Mouse (Mus musculus) forelimb bud, embryonic 11.5 days (tissue): Measurements from ENCODE around the gene Mrps18a.

ENCODE experiments used
- DNase-seq: peaks from one replicate; pipeline ENCODE4 v3.0.0-alpha.2; 2012; ENCODE audit warnings: low read depth, low spot score

Mrps18a gene

GRCm38 (mm10) chr17:46110402-46111289 lies at the start of gene Mrps18a:
Gene Mrps18a (plus strand): TSS chr17:46110986.
- DNase-seq = peak; percentile 77

DNA sequence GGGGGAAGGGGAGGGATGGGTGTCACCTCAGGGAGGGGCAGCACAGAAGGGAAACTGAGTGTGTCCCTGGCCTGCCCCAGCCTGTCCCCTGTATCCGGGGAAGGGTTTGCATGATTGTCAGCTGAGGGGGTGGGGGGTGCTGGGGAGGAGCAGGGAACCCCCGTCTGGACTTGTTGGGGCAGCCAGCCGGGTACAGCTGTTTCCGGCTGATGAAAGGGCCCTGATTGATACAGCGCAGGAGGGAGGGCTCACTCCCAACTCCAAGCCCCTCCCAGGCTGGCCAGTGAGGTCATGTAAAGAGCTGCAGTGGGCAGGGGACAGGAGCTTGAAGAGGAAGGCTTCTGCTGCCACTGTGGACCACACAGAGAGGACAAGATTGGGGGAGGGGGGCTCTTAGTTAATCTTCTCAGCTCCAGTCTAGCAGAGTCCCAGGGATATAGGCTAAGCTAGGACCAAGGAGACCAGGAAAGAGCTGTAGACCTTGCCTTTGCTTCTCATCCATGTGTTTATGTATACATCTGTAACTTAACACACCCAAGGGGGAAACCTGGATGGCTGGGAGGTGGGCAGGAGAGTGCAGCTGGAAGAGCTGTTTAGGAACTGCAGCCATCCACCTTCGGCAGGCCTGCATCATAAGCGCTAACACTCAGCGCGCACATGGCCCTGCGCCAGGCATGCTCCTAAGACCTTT lies 47.4 kb upstream of the Mrps18a start:
- DNase-seq = peak; percentile 57

DNA sequence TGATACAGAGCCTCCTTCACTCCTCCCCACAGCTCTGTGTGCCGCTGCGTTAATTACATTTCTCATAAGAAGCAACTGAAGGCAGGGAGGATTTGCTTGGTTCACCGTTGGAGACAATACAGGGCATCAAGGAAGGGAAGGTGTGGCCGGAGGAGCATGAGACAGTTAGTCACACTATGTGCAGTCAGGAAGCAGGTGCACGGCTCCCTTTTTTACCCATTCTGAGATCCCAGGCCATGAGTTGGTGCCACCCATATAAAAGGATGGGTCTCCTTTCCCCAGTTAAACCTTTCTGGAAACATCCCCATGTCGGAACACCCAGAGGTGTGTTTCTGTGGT lies 46.8 kb upstream of the Mrps18a start:
- no peak for DNase-seq

DNA sequence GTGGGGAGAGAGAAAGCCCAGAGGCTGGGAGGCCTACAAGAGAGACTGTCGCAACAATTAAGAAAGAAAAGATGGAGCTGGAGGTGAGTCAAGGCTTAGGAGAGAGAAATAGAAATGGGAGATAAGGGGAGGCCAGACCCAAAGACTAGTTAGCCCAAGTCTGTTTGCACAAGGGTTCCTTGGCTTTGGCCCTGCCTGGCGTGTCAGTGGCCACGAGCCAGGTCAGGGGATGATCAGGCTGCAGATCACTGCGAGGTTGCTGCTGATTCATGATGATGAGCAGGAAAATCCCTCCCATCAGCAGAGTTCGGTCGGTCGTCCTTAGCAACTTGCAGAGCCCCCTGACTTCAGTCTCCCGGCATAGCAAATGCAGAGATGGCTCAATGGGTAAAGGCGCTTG lies 40.7 kb upstream of the Mrps18a start:
- DNase-seq = no peak

DNA sequence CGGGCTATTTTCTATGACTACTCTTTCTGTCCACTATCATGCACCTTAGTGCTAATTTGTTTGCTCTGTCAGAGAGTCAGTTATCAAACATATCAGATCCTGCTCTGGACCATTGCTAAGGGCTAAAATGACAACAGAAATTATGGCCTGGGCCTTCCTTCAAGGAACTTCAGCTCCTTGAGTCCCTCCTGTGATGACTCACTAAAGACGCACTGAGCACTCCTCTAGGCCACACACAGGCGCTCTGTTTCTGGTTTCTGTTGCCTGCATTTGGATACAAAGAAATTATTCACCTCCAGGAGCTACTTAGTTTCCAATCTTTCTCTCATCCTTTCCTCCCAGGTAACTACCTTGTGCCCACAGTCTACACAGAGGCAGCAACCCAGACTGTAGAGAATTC lies 39.3 kb upstream of the Mrps18a start:
- DNase-seq = no peak

- DNase-seq = peak; percentile 79
Measured at GRCm38 (mm10) chr17:46073730-46074301, 37.0 kb upstream of the Mrps18a start.

DNA sequence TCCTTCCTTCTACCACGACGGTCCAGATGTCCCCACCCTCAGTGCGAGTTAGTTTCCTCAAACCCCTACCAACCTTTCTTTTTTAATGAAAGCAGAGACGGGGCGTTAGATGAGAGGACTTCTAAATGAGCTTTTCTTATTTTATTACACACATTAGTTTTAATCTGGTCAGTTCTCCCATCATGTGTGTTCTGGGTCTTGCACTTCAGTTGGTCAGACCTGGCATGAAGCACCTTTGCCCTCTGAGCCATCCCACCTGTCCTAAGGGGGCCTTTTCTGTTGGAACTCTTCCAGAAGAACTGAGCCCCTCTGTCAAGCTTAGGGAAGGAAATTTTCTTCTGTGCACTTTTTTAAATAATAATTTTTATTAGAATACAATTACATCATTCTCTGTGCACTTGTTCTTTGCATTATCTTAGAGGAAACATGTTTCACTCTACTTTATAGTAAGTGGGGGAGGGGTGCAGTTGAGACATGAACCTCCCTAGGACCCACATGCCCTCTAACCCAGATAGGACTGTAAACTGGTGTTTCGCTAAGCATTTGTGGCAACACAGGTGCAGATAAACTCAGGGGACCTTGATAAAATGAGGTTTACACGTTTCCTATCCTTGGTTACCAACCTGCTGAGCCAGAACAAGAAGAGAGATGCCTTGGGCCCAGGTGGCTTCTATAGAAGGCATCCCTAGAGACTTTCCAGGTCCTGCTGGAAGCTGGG lies 36.2 kb upstream of the Mrps18a start:
- DNase-seq = no peak

DNA sequence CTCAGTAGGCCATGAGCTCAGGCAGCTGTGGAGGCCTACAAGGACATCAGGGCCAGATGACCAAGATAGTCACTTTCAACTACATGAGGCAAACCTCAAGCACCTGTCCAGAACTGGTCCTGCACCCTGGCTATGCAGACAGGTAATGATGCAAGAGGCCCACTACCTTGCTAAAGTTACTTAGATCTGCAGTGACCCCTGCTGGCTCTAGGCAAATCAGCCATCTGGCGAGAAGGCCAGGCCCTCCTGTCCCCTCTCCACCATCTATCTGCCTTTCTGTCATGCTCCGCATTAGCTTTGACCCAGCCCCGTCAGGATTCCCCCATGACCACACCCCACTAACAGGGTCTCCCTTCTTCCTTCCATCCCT lies 35.7 kb upstream of the Mrps18a start:
- peak; percentile 29 for DNase-seq

DNA sequence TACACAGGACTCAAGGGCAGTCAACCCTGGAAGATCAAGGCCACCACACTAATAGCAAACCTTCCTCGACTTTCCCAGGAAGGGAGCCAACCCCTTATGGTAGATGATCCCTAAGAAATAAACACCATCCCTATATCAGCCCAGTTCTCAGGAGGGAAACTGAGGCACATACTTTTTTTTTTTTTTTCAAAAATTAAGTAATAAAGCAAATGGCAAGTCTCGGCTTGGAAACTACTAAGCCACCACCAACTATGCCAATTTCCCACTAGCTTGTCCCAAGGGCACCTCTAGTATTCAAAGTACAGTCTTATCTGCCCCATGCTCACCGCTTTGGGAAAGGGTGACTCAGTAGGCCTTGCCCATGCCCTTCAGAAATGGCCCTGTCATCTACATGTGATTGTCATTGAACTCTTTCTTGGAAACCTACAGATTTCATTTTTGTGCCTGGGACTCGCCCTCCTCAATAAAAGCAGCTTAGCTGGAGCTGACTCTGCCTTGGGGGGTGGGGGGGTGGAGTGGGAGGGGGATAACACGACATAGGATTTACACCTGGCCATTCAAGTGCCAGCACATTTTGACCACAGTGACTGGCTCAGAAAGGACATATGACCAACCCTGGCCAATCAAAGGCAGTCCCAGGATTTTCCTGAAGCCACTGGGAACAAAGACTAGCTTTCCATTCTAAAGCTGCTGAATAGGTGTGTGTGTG lies 35.1 kb upstream of the Mrps18a start:
- DNase-seq = no peak

DNA sequence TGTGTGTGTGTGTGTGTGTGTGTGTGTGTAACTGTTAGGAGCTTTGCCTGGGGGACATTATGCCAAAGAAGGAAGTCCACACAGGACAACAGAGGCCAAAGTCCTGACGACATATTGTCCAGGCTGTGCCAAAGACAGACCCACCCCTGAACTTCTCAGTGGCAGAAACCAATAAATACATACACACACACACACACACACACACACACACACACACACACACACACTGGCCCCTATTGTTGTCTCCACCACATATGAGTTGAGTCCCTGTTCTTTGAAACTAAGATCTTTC lies 34.6 kb upstream of the Mrps18a start:
- no peak for DNase-seq

GRCm38 (mm10) chr17:46077921-46078534 lies 32.8 kb upstream of the Mrps18a start:
- no peak for DNase-seq

DNA sequence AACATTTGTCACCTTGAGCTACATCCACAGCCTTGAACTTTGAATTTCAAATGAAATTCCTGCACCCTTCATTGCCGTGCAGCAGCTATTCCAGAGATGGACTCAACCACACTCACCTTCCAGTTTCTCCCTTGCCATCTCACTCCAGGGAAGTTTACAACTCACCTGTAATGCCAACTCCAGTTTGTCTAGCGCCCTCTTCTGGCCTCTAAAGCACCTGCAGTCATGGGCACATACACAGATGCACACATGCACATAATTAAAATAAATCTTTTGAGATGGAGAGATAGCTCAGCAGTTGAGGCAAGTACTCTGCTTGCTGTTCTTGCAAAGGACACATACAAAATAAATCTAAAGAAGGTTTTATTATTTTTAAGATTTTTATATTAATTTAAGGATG lies 31.7 kb upstream of the Mrps18a start:
- no peak for DNase-seq

GRCm38 (mm10) chr17:46080388-46080787 lies 30.4 kb upstream of the Mrps18a start:
- no peak for DNase-seq

- DNase-seq = no peak
Measured at GRCm38 (mm10) chr17:46081042-46081441, 29.7 kb upstream of the Mrps18a start.

DNA sequence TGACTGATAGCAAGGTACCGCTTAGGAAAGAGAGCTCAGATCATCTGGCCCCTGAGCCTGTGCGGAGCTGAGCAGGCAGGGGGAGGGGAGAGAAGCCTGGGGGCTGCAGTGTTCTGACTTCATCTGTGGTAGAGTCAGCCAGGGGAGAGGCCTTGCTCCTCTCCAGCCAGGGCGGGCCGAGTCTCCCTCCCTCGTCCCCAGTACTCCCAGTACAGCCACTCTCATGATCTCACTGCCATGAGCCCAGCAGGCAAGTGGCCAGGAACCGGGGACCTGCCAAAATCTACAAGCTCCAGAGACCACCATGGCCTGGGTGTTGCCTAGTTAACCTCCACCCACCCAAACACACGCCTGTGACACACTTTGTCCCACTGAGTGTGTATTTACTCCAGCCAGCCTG lies 29.1 kb upstream of the Mrps18a start:
- no peak for DNase-seq

DNA sequence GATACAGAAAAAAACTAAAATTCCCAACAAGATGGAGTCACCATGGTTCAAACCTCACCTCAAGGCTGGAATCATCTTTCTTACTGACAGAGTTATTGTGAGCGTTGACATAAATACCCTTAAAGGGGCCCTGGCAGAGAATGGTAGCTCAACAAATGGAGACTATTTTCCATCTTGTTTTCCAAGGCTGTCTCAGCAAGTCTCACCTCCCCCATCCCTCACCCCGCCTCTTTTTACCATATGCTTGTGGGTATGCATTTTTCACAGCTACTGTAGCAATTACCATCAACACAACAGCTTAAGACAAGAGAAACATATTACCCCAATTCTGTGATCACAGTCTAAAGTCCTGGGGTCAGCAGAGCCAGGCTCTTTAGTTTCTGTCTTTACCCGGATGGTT lies 27.4 kb upstream of the Mrps18a start:
- no peak for DNase-seq

DNA sequence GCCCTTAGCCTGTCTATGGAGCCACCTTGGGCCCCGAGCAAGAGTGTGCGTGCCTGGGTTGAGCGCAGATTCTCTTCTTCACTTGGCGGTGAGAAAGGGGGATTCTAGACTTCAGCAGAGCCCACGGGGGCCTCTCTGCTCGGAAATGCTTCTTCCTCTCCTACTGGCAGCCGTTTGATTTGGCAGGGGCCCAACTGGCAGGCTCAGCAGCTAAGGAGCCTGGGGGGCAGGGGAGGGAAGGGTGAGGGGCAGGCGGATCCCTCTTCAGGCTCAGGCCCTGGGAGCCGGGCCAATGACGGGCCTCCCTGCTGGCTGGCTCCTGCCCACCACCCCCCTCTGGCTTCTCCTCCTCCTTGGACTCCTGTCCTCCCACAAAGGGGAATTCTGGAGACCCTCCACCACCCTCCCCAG lies 26.7 kb upstream of the Mrps18a start:
- no peak for DNase-seq

DNA sequence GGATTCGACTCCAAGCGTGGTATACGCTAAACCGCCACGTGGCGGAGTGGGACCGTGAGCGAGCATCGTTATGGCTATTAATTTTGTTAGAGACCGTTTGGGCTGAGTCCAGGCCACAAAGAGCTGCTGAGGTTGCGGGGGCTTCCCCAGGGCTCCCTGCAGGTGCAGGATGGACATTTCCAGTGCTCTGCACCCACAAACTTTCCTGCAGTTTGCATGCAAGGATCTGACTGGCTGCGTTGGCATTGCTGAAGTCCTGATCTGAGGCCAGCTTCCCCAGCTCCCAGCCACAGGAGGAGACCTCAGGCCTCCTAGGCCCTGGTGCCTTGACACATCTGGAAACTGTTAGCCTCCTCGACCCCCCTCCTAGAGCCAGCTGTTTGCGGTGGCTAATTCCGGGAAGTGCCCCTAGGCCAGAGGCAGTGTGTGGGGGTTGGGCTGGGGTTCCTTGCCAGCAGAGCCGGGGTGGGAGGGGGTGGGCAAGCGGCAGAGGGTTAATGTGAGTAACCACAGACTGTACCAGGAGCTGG lies 24.4 kb upstream of the Mrps18a start:
- DNase-seq = peak; percentile 94

DNA sequence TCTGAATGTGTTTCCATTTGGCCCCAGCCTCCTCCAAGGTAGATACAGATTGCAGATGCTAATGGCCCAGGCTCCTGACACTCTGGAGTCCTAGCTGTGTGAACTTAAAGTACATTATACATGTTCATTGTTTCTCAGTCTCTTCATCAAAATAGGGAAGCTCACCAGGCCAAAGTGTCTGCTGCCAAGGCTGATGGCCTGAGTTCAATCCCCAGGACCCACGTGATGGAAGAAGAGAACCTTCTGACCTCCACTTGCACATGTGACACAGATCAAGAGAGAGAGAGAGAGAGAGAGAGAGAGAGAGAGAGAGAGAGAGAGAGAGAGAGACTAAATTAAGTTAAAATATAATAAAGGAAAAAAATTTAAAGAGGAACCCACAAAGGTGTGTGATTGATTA lies 19.4 kb upstream of the Mrps18a start:
- DNase-seq = no peak

- no peak for DNase-seq
Measured at GRCm38 (mm10) chr17:46091899-46092298, 18.9 kb upstream of the Mrps18a start.

DNA sequence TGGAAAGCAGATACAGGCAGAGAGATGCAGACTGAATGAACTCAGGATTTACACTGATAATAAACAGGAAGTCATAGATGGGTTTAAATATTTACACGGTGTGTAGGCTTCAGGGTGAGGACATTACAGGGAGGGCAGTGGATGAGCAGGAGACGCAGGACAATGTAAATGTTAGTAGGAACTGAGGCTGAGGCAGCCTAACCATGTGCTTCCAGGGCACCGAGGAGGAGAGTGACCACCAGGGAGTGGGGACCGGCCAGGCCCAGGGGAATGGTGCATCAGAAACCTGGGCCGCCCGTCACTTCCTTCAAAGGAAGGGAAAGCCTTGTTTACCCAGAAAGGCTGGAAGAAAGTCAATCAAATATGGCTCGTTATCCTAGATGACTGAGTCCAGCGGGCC lies 12.3 kb upstream of the Mrps18a start:
- no peak for DNase-seq
